Mouse (Mus musculus): ENCODE results near the gene Csrp3. TPM values are rescaled to one million over a fixed set of nuclear protein-coding genes. Genes with fewer than 3 reads are reported as not detected.

Csrp3 gene
- polyA plus RNA-seq, 1 experiment from 2014 or later = 3.6 TPM

DNA sequence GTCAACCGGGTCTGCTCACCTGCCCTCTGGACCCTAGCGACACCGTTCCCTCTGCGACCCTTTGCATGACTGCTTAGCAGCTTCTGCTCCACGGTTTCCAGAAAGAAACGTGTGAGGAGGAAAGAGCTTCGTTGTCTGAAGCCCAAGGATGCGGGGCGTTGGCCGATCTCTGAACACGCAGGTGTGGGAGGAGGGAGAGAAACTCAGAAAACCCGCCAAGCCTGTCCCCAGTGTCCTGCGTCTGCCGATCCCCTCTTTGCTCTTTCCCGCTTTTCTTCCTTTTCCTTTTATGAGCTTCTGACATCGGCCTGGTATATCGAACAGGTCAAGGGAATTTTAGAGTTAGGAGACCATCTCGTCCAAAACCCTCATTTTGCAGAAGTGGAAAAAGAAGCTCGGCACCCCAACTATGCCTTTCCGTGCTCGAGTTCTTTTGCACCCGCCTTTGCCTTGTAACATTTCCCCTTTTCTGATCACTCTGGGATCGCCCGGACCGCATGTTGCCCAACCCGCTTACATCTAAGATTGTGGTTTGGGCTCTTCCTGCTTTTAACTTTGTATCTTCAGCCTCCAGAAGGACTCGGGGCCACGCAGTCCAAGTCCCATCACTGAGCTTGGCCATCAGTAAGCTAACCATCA lies 34.3 kb upstream of the Csrp3 start:
- WGBS = 1% methylated on average over 28 of the region's 28 CpGs
- Histone ChIP-seq H3K4me1 (peaks cover 23% of the 10 kb centered on the region), H3K27ac (peak overlapping the region; percentile 87; the same call in 1 of the 2 replicates), H3K4me3 (peak overlapping the region; percentile 77), H3K9me3 (no peaks in the 10 kb centered on the region), H3K4me2 (peak overlapping the region; percentile 92), H3K9ac (peak overlapping the region; percentile 73), H3K36me3 (peaks cover 14% of the 10 kb centered on the region), H3K27me3 (peaks cover 34% of the 10 kb centered on the region)
- no peak for ATAC-seq (ENCODE audit: insufficient number of reproducible peaks, insufficient read depth, low FRiP score, low TSS enrichment, low read depth)

DNA sequence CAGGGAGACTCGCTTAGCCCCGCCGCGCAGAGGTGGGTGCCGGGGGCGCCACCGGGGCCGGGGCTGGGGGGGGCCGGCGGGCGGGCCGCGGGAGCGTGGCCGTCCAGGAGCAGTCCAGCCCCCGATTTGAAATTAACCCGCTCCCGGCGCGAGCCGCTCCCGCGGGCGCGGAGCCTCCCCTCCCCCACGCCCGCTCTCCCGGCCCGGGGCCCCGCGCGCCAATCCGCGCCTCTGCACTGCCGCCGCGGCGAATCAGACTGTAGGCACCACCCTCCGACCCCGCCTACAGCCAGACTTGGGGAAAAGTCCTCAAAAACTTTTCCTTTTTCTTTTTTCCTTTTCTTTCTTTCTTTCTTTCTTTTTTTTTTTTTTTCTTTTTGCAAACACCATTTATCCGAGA lies 33.7 kb upstream of the Csrp3 start, which contains the start of gene E2f8:
E2f8 (minus strand) TSS at position 111 of the 400 bp plus-strand sequence.
- H3K9me3 ChIP-seq = no peaks in the 10 kb centered on the region

DNA sequence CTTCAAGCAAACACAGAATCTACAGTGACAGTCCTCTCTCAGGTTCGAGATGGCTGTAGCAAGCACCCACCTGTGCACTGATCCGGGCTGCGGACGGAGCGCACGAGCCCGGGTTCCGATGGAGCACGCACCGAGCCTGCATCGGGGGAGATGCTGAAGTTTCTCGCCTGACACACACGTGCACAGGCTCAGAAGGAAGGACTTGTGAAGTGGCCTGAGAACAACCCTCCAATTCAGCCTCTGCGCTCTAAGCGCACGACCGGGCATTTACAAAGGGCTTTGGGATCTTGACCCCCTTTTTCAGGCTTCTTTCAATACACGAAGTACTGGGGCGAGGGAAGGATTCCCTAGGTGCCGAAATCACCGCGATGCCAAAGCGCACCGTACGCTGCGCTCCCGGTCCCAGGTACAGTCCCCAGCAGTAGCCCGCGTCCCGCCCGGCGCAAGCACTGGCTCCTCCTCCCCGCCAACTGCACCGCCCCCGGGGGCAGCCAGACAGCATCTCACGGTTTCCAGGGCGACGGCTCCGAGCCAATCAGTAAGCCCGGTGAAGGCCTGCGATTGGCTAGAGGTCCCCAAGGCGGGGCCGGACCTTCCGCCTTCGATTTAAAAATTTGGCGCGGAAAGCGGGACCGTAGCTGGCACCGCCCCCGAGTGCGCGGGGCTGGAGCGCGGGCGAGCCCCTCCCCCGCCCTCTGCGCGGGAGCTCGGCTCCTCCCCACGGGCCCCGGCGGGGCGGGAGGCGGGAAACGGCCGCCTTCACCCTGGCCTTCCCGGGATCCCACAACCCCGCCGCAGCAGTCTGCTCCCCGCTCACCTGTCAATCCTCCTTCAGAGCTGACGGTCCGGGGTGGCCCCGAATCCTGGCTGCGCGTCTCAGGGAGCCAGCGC lies 33.0 kb upstream of the Csrp3 start:
- peak overlapping the region; percentile 77 for H3K4me3 ChIP-seq
- peak overlapping the region; percentile 87 for H3K27ac ChIP-seq
- H3K4me1 ChIP-seq = peaks cover 23% of the 10 kb centered on the region
- under 1% methylated on average over 69 of the region's 77 CpGs for WGBS
- peak overlapping the region; percentile 92 for H3K4me2 ChIP-seq
- H3K27me3 ChIP-seq = peaks cover 34% of the 10 kb centered on the region
- peaks cover 17% of the 10 kb centered on the region for H3K36me3 ChIP-seq
- no peaks in the 10 kb centered on the region for H3K9me3 ChIP-seq
- ATAC-seq (ENCODE audit: insufficient number of reproducible peaks, insufficient read depth, low FRiP score, low TSS enrichment, low read depth) = peak; percentile 97
- H3K9ac ChIP-seq = peak overlapping the region; percentile 83

More for the DNA sequence above, 33.7 kb upstream of the Csrp3 start, which contains the start of gene E2f8:
- Histone ChIP-seq H3K27me3 (peaks cover 34% of the 10 kb centered on the region), H3K27ac (peak within 1 kb of the TSS; percentile 87), H3K4me3 (peak within 1 kb of the TSS; percentile 77), H3K4me2 (peak within 1 kb of the TSS; percentile 92), H3K4me1 (peaks cover 23% of the 10 kb centered on the region), H3K9ac (peak within 1 kb of the TSS; percentile 83), H3K36me3 (peaks cover 14% of the 10 kb centered on the region)
- under 1% methylated on average over 41 of the region's 41 CpGs for WGBS
- ATAC-seq (ENCODE audit: insufficient number of reproducible peaks, insufficient read depth, low FRiP score, low TSS enrichment, low read depth) = peak; percentile 77

DNA sequence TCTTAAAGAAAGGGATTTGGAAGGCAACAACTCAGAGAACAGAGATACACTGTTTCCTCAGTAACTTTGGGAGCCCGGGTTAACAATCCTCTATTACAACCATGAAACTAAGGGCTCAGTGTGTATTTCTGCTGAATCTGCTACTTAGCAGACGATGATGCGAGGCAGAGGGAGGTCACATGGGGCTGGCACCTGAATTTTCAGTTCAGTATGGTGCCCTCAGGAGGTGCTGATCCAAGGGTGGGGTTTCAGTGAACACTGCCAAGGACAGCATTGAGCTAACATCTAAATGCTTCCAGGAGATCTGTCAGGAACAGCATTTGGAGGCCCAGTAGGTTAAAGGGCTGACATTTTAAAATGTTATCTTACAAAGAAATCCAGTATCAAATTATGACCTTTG lies 31.7 kb upstream of the Csrp3 start:
- no peak for ATAC-seq (ENCODE audit: insufficient number of reproducible peaks, insufficient read depth, low FRiP score, low TSS enrichment, low read depth)
- Histone ChIP-seq H3K4me1 (peaks cover 23% of the 10 kb centered on the region), H3K4me3 (peak overlapping the region; percentile 30), H3K27ac (no peak overlapping the region), H3K9ac (no peak overlapping the region), H3K27me3 (peaks cover 28% of the 10 kb centered on the region), H3K4me2 (peak overlapping the region; percentile 55), H3K36me3 (peaks cover 29% of the 10 kb centered on the region), H3K9me3 (no peaks in the 10 kb centered on the region)
- WGBS = 39% methylated on average over 3 of the region's 3 CpGs

DNA sequence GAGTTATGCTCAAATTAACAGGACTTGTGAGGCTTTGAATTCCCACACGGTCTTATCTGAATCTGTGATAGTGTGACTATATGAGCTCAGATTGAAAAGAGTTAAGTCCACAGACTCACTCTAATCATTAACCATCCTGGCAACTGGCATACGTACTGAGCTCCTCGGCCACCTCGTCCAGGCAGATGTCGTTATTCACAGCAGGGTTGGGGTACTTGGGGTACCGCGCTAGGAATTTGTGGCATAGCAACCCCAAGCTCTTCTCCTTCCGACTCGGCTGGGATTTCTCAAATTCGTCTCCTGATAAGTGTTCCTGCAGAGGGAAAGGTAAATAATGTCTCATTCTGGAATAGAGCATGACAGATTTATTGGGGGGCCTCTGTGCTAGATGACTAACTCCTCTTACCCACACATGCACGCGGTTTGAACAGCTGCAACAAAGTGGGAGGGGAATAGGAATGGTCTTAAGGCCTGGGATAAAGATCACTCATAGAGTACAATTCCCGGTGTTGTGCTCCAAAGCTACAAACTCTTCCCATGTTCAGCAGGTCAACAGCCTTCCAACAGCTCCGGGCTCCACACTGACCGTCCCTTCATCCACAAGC lies 30.1 kb upstream of the Csrp3 start:
- Histone ChIP-seq H3K4me3 (no peak overlapping the region), H3K27ac (no peak overlapping the region), H3K36me3 (peaks cover 43% of the 10 kb centered on the region), H3K27me3 (peaks cover 11% of the 10 kb centered on the region), H3K9me3 (no peaks in the 10 kb centered on the region), H3K9ac (no peak overlapping the region), H3K4me2 (no peak overlapping the region), H3K4me1 (peaks cover 23% of the 10 kb centered on the region)
- 87% methylated on average over 15 of the region's 15 CpGs for WGBS
- no peak for ATAC-seq (ENCODE audit: insufficient number of reproducible peaks, insufficient read depth, low FRiP score, low TSS enrichment, low read depth)

DNA sequence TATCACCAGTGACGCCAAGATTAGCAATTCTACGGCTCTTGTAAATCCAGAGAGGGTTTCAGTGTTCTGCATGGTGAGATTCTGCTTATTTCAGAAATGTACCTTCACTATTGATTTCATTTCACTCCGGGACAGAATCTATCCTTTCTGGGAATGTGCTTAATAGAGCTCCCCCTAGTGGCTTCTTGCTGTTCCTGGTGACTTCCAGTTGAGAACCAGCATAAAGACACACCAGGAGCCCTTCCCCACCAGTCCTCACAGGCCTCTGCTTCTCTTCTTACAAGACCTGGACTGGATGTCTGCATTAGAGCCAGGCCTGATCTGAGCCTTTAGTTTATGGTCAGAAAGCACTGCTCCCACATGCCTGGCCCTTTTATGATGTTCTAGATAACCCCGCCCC lies 28.7 kb upstream of the Csrp3 start:
- no peak for ATAC-seq (ENCODE audit: insufficient number of reproducible peaks, insufficient read depth, low FRiP score, low TSS enrichment, low read depth)
- 66% methylated on average over 4 of the region's 4 CpGs for WGBS

DNA sequence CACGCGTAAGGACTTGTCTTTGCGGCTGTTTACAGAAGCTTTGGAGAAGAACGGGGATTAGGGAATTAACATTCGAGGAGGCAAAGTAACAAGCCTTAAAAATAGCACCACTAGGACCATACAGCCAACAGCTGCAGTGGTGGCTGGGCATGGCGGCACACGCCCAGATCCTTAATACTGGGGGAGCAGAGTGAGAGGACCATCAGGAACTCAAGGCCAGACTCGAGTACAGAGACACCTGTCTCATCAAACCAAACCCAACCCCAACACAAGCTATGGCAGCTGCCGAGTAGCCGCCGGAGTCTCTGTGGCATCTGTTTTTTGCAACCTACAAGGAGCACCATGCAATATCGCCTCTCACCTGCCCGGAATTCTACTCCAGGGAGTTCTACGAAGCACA lies 27.3 kb upstream of the Csrp3 start:
- no peak for ATAC-seq (ENCODE audit: insufficient number of reproducible peaks, insufficient read depth, low FRiP score, low TSS enrichment, low read depth)
- H3K27ac ChIP-seq = no peak overlapping the region

More for the DNA sequence above, 28.7 kb upstream of the Csrp3 start:
- Histone ChIP-seq H3K4me1 (peaks cover 14% of the 10 kb centered on the region), H3K36me3 (peaks cover 57% of the 10 kb centered on the region), H3K27me3 (no peaks in the 10 kb centered on the region), H3K4me3 (no peak overlapping the region), H3K4me2 (no peak overlapping the region), H3K9ac (no peak overlapping the region), H3K9me3 (no peaks in the 10 kb centered on the region), H3K27ac (no peak overlapping the region)

DNA sequence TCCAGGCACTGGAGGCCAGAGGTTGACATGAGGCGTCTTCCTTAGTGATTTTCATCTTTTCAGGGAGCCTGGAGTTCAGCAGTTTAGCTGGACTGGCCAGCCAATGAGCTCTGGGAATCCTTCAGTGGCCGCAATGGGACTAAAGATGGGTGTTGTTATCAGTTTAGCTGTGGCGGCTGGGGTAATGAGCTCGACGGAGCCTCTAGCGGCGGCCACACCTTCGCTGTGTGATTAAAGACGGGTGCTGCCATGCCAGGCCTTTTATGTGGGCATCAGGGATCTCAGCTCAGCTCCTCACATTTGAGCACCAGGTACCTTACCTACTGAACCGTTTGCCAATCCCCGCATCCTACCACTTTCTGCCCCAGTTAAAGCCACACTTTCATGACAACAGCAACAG lies 23.5 kb upstream of the Csrp3 start:
- Histone ChIP-seq H3K9ac (no peak overlapping the region), H3K4me1 (no peaks in the 10 kb centered on the region), H3K4me2 (no peak overlapping the region), H3K27ac (no peak overlapping the region), H3K4me3 (no peak overlapping the region), H3K9me3 (no peaks in the 10 kb centered on the region), H3K27me3 (no peaks in the 10 kb centered on the region), H3K36me3 (peaks cover 92% of the 10 kb centered on the region)
- no peak for ATAC-seq (ENCODE audit: insufficient number of reproducible peaks, insufficient read depth, low FRiP score, low TSS enrichment, low read depth)
- WGBS = 95% methylated on average over 11 of the region's 11 CpGs

More for the DNA sequence above, 27.3 kb upstream of the Csrp3 start:
- no peaks in the 10 kb centered on the region for H3K27me3 ChIP-seq
- no peak overlapping the region for H3K9ac ChIP-seq
- 87% methylated on average over 14 of the region's 14 CpGs for WGBS
- no peak overlapping the region for H3K4me2 ChIP-seq
- H3K4me3 ChIP-seq = no peak overlapping the region
- peaks cover 71% of the 10 kb centered on the region for H3K36me3 ChIP-seq
- peaks cover 11% of the 10 kb centered on the region for H3K4me1 ChIP-seq
- no peaks in the 10 kb centered on the region for H3K9me3 ChIP-seq

DNA sequence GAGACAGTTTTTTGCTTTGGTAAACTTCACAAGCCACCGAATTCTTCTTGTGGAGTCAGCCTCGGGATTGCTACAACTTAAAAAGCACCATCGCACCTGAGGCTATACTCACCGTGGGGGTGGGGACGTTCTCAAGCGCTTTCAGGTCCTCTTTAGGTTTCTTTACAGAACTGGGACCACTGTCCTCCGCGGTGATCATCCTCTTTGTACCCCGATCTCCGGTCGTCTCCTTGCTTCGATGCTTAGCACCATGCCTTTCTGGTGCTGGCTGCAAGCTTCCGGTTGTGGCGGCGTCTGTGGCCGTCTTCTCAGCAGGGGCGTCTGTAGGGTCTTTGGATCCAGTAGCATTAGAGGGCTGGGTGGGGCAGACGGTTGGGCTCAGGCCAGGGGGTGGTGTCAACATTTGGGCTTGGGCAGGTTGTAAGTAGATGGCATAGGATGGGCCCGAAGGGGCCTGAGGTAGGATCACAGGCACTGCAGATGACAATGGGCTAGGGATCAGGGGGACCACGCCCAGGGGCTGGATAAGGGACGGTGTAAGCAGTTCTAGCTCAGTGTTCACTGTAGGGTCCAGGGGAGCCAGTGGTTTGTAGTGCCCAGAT lies 22.8 kb upstream of the Csrp3 start:
- 93% methylated on average over 21 of the region's 21 CpGs for WGBS
- H3K9ac ChIP-seq = no peak overlapping the region
- H3K27ac ChIP-seq = no peak overlapping the region
- no peak for ATAC-seq (ENCODE audit: insufficient number of reproducible peaks, insufficient read depth, low FRiP score, low TSS enrichment, low read depth)
- H3K4me2 ChIP-seq = no peak overlapping the region
- no peaks in the 10 kb centered on the region for H3K4me1 ChIP-seq
- H3K4me3 ChIP-seq = no peak overlapping the region
- H3K27me3 ChIP-seq = no peaks in the 10 kb centered on the region
- peaks cover 93% of the 10 kb centered on the region for H3K36me3 ChIP-seq
- no peaks in the 10 kb centered on the region for H3K9me3 ChIP-seq

DNA sequence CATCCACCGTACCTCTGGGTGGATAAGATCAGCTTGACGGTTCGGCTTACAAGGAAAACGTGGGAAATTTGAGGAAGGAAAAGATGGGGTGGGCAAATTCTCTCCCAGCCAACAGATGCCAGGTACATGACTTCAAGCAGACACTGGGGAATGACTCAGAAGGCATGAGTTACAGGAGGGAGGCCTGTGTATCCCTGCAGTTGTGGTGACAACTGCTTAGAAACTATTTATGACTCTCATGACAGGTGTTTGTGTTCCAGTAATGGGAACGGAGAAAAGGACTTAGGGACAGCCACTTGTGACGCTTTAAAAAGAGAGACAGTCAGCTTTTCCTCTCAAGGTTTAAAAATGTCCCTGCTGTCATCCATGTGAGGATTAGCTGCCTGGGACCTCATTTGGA lies 22.3 kb upstream of the Csrp3 start:
- Histone ChIP-seq H3K36me3 (peaks cover 92% of the 10 kb centered on the region), H3K4me1 (no peaks in the 10 kb centered on the region)
- WGBS = 82% methylated on average over 6 of the region's 6 CpGs

DNA sequence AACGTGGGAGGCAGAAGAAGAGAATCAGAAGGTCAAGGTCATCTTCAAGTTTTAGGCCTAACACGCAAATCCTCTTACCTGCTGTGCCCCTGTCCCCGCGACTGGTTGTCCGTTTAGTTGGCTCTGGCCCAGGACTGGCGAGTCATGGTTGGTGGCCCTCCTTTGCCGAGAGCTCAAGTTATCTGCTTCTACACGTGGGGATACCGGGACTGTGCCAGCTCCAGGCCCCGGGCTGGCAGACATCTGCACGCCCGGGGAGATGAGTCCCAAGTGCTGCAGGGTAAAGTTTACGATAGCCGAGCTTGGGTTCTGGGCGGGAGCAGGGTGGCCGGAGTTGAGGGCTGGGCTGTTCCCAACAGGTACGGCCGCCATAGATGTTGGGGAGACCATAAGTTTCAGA lies 19.7 kb upstream of the Csrp3 start:
- Histone ChIP-seq H3K36me3 (peaks cover 73% of the 10 kb centered on the region), H3K9ac (no peak overlapping the region), H3K4me2 (no peak overlapping the region), H3K27ac (no peak overlapping the region), H3K4me1 (no peaks in the 10 kb centered on the region), H3K9me3 (no peaks in the 10 kb centered on the region), H3K27me3 (no peaks in the 10 kb centered on the region), H3K4me3 (no peak overlapping the region)
- no peak for ATAC-seq (ENCODE audit: insufficient number of reproducible peaks, insufficient read depth, low FRiP score, low TSS enrichment, low read depth)
- 91% methylated on average over 18 of the region's 18 CpGs for WGBS

More for the DNA sequence above, 22.3 kb upstream of the Csrp3 start:
- no peak for ATAC-seq (ENCODE audit: insufficient number of reproducible peaks, insufficient read depth, low FRiP score, low TSS enrichment, low read depth)
- Histone ChIP-seq H3K27ac (no peak overlapping the region), H3K4me2 (no peak overlapping the region), H3K9ac (no peak overlapping the region), H3K9me3 (no peaks in the 10 kb centered on the region), H3K27me3 (no peaks in the 10 kb centered on the region), H3K4me3 (no peak overlapping the region)
